Mouse (Mus musculus): ENCODE measurements around the gene Tspyl3.
"Not testable (repeated sequence)": the region's sequence is repeated elsewhere in the genome, so short reads cannot be mapped to it uniquely, and the experiment has no call there.

Tspyl3 gene

GRCm38 (mm10) chr2:153224946-153225594, at the start of gene Tspyl3:
TSS of gene Tspyl3 (minus strand) at chr2:153225441.
- in situ Hi-C loops (cut with MboI; ENCODE audit: low pct_unique_long_range_greater_than_20kb in 1 of 2, low sequenced_read_pairs in 2 of 2, unreplicated experiment in 1 of 2) = no loop called here

- in situ Hi-C loops (cut with MboI; ENCODE audit: low pct_unique_long_range_greater_than_20kb in 1 of 2, low sequenced_read_pairs in 2 of 2, unreplicated experiment in 1 of 2) = no loop called here
Observed at GRCm38 (mm10) chr2:153274919-153275247, 49.6 kb upstream of the Tspyl3 start.

GRCm38 (mm10) chr2:153274200-153274918, 49.1 kb upstream of the Tspyl3 start:
- in situ Hi-C loops (cut with MboI; ENCODE audit: low pct_unique_long_range_greater_than_20kb in 1 of 2, low sequenced_read_pairs in 2 of 2, unreplicated experiment in 1 of 2) = not testable (repeated sequence)

- in situ Hi-C loops (cut with MboI; ENCODE audit: low pct_unique_long_range_greater_than_20kb in 1 of 2, low sequenced_read_pairs in 2 of 2, unreplicated experiment in 1 of 2) = not testable (repeated sequence)
Observed at GRCm38 (mm10) chr2:153270231-153270915, 45.1 kb upstream of the Tspyl3 start.

GRCm38 (mm10) chr2:153267331-153267730, 42.1 kb upstream of the Tspyl3 start:
- in situ Hi-C loops (cut with MboI; ENCODE audit: low pct_unique_long_range_greater_than_20kb in 1 of 2, low sequenced_read_pairs in 2 of 2, unreplicated experiment in 1 of 2) = no loop called here

GRCm38 (mm10) chr2:153263053-153263452, 37.8 kb upstream of the Tspyl3 start:
- in situ Hi-C loops (cut with MboI; ENCODE audit: low pct_unique_long_range_greater_than_20kb in 1 of 2, low sequenced_read_pairs in 2 of 2, unreplicated experiment in 1 of 2) = no loop called here

GRCm38 (mm10) chr2:153259864-153260674, 34.8 kb upstream of the Tspyl3 start:
- in situ Hi-C loops (cut with MboI; ENCODE audit: low pct_unique_long_range_greater_than_20kb in 1 of 2, low sequenced_read_pairs in 2 of 2, unreplicated experiment in 1 of 2) = no loop called here

- in situ Hi-C loops (cut with MboI; ENCODE audit: low pct_unique_long_range_greater_than_20kb in 1 of 2, low sequenced_read_pairs in 2 of 2, unreplicated experiment in 1 of 2) = no loop called here
Observed at GRCm38 (mm10) chr2:153259030-153259863, 34.0 kb upstream of the Tspyl3 start.

- in situ Hi-C loops (cut with MboI; ENCODE audit: low pct_unique_long_range_greater_than_20kb in 1 of 2, low sequenced_read_pairs in 2 of 2, unreplicated experiment in 1 of 2) = no loop called here
Observed at GRCm38 (mm10) chr2:153256604-153257003, 31.4 kb upstream of the Tspyl3 start.

- in situ Hi-C loops (cut with MboI; ENCODE audit: low pct_unique_long_range_greater_than_20kb in 1 of 2, low sequenced_read_pairs in 2 of 2, unreplicated experiment in 1 of 2) = no loop called here
Observed at GRCm38 (mm10) chr2:153249751-153250150, 24.5 kb upstream of the Tspyl3 start.

- in situ Hi-C loops (cut with MboI; ENCODE audit: low pct_unique_long_range_greater_than_20kb in 1 of 2, low sequenced_read_pairs in 2 of 2, unreplicated experiment in 1 of 2) = no loop called here
Observed at GRCm38 (mm10) chr2:153242156-153242555, 16.9 kb upstream of the Tspyl3 start.

- in situ Hi-C loops (cut with MboI; ENCODE audit: low pct_unique_long_range_greater_than_20kb in 1 of 2, low sequenced_read_pairs in 2 of 2, unreplicated experiment in 1 of 2) = no loop called here
Observed at GRCm38 (mm10) chr2:153241250-153242014, 16.2 kb upstream of the Tspyl3 start, which contains the start of the genes Plagl2 and Pofut1. TSS of gene Plagl2 (minus strand) at chr2:153241426. TSS of gene Pofut1 (plus strand) at chr2:153241533.

- in situ Hi-C loops (cut with MboI; ENCODE audit: low pct_unique_long_range_greater_than_20kb in 1 of 2, low sequenced_read_pairs in 2 of 2, unreplicated experiment in 1 of 2) = no loop called here
Observed at GRCm38 (mm10) chr2:153240701-153241235, 15.5 kb upstream of the Tspyl3 start.

GRCm38 (mm10) chr2:153239860-153240480, 14.7 kb upstream of the Tspyl3 start:
- in situ Hi-C loops (cut with MboI; ENCODE audit: low pct_unique_long_range_greater_than_20kb in 1 of 2, low sequenced_read_pairs in 2 of 2, unreplicated experiment in 1 of 2) = no loop called here

- in situ Hi-C loops (cut with MboI; ENCODE audit: low pct_unique_long_range_greater_than_20kb in 1 of 2, low sequenced_read_pairs in 2 of 2, unreplicated experiment in 1 of 2) = no loop called here
Observed at GRCm38 (mm10) chr2:153239021-153239859, 14.0 kb upstream of the Tspyl3 start.

- in situ Hi-C loops (cut with MboI; ENCODE audit: low pct_unique_long_range_greater_than_20kb in 1 of 2, low sequenced_read_pairs in 2 of 2, unreplicated experiment in 1 of 2) = no loop called here
Observed at GRCm38 (mm10) chr2:153238406-153238805, 13.2 kb upstream of the Tspyl3 start.

Measured in mouse embryonic stem cell (cell line).